Mouse (Mus musculus): Measurements from ENCODE around the gene Iqsec1.

Iqsec1 gene

DNA sequence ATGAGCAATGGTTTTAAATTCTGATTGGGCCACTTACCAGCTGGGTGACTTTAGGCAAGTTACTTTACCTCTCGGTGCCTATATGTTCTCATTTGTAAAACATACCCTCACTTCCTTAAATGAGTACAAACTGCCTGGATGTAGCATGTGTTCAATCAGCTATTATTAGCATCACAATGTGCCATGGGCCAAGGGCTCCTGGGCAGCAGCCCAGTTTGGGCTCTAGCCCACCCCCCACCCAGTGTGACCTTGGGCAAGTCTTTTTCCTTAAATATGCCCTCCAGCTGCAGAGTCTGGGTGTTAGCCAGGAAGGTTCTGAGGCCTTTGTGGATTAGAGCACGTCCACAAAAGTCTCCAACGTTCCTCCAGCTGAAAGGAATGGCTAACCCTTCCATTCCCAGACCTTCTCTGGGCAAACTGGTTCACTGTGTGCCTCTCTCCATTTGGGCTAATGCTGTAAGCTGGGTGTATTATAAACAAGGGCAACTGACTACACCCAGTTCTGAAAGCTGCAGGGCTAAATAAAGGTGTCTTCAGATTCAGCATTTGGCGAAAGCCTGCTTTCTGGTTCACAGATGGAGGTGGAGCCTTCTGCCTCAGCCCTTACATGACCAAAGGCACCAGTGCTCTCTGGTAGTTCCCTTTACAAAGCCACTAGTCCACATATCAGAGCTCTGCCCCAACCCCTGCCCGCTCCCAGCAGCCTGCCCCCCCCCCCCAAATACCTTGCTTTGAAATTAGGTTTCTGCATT is 101.3 kb downstream of the Iqsec1 start:
- DNase-seq (ENCODE audit: low spot score) = no peak

GRCm38 (mm10) chr6:90885626-90886025 is 102.9 kb downstream of the Iqsec1 start:
- DNase-seq (ENCODE audit: low spot score) = no peak

DNA sequence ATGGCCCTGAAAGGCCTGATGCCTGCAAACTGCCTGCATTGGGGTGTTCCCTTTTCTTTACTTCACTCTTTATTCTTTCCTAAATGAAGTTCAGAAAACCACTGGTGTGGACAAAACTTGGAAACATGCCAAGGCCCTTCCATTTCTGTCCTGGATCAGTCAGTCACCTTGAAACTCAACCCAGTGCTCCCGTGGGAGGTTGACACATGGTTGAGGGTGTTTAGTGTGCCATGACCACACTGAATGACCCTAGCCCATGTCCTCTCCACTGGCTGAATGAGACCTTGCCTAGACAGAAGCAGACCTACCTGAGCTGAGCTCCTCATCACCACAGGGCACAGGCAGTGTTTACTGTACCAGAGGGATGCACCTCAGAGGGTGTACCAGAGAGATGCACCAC is 103.9 kb downstream of the Iqsec1 start:
- DNase-seq (ENCODE audit: low spot score) = no peak

DNA sequence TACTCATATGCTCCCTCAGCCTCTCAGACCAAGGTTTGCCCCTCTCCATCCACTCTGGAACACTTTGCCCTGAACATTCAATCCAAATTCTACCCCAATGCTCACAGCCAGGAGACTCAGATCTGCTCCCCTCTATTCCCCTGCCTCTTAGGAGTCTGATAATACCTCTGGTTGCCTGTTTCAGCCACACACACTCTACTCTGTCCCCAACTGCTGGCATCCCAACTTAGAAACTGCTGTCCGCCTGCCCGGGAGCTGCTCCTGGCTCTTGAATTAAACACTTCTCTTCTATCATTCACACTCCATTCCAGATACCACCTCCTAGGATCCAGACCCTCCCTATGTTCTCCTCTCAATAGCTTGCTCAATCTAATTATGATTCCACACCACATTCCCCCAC is 107.5 kb downstream of the Iqsec1 start:
- DNase-seq (ENCODE audit: low spot score) = no peak

DNA sequence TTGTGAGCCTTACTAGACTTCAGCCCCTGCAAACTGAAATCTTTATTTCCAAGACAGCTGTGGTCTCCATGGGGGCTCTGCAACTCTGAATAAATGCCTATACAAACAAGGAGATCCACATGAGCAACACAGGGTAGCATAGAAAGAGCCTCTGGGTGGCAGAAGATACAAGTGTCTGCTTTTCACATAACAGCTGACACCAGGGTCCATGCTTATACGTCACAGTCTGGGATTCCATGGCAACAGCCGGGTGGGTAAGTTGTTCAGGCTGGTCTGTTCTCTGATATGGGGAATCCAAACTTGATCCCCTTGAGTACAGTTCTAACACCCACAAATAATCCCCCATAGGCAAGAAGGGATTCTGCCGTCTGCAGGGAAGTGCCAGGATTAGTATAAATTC is 108.1 kb downstream of the Iqsec1 start:
- DNase-seq (ENCODE audit: low spot score) = no peak

- DNase-seq (ENCODE audit: low spot score) = no peak
Observed at GRCm38 (mm10) chr6:90871581-90871980, 116.9 kb downstream of the Iqsec1 start.

GRCm38 (mm10) chr6:90868033-90868432 is 120.5 kb downstream of the Iqsec1 start:
- DNase-seq (ENCODE audit: low spot score) = no peak

DNA sequence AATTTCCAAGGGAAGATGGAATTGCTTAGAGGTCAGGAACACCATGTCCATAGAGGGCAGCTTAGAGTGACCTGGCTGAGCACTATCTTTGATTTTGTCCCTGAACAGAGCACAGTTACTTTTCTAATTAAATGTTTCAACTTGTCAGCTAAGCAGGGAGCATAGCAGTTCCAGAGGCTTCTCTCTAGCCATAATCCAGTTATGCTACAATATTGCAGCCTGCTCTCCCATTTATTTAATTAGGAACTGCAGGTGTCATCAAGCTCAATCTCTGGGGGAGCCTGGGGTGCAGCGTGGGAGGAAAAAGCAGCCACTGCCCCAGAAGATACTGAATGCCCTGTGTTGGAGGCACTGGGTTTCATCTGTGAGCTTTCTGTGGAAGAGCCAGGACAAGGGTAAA is 127.1 kb downstream of the Iqsec1 start:
- DNase-seq (ENCODE audit: low spot score) = no peak

DNA sequence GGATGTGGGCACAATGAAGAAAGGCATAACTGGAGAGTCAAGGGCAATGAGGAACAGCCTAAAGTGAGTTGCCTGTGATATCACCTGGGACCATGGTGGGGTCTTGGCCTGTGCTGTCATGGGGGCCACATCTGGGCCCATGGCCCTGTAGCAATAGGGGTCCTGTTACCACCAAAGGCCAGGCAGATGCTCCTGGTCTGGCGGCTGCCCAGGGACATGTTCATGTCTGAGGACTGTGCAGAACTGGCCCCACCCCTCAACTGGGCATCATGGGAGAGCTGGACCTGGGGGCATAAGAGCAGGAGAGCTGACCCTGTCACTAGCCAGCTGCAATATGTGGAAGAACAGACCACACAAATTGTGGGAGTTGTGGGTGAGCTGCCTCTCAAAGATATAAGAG is 130.6 kb downstream of the Iqsec1 start:
- no peak for DNase-seq (ENCODE audit: low spot score)

DNA sequence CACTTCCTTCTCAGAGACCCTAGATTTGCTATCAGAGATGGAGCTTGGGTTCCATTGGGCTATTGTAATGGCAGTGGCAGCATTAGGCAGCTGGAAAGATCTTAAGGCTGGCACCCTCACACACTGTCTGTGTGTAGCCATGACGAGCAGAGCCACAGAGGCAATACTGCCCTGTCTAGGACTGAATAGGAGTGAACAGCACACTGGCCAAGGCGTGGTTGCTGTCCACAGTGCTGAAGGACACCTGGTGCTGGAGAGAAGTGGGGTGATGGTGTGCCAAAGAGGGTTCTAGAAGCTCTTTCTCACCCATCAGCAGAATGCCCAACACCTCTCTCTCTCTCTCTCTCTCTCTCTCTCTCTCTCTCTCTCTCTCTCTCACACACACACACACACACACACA is 136.1 kb downstream of the Iqsec1 start:
- DNase-seq (ENCODE audit: low spot score) = peak; percentile 10

- DNase-seq (ENCODE audit: low spot score) = no peak
Observed at GRCm38 (mm10) chr6:90848068-90848467, 140.4 kb downstream of the Iqsec1 start.

DNA sequence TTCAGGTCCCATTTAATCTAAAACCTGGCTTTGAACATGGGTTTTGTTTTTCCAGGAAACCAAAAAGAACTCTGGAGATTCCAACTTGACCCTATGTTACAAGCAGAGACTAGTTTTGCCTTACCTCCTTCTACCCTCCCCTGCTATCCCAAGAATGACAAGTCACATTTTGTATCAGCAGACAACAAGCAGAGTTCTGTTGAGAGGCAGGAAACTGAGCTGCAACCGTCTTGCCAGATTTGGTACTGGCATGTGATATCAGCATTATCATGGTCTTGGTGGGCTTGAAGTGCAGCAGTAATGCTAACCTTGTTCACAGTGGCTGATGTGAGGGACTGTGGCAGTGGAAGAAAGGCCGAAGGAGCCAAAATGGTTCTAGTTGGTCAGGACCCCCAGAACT is 141.0 kb downstream of the Iqsec1 start:
- DNase-seq (ENCODE audit: low spot score) = no peak

- no peak for DNase-seq (ENCODE audit: low spot score)
Observed at GRCm38 (mm10) chr6:90839972-90840371, 148.5 kb downstream of the Iqsec1 start.

DNA sequence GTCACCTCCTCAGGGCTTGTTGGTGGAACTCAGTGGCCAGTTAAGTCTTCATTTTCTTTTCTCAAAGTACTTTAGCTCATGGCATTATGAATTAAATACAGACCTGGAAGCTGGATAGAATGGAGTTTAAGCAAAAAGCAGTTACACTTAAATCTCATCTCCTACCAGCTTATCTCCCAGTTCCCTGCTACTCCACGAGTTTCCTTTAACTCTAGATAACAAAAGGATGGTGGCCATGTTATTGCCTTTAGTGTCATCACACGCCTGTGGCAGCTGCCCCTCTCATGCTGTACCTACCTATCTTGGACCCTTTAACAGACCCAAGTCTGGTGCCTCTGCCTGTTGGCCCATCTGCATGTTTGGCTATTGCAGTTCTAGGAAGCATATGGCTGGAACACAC is 151.7 kb downstream of the Iqsec1 start:
- DNase-seq (ENCODE audit: low spot score) = no peak

- no peak for DNase-seq (ENCODE audit: low spot score)
Observed at GRCm38 (mm10) chr6:90829536-90829935, 158.9 kb downstream of the Iqsec1 start.

DNA sequence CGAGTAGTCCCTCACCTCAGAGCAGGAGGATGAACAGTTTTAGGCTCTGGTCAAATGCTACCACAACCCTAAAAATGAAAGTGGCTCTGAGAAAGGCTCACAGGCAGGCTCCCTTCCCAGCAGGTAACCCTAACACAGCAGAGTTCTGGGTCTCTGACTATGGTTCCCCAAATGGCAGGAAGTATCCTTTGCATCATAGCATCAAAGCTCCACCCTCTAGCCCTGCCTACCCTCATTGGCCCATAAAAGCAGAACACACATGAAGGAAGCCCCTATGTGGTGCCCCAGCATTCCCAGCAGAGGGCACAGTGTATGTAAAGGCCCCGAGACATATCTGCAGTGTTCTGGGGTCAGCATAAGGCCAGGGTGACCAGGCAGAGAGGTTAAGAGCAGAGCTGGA is 163.4 kb downstream of the Iqsec1 start:
- DNase-seq (ENCODE audit: low spot score) = no peak

DNA sequence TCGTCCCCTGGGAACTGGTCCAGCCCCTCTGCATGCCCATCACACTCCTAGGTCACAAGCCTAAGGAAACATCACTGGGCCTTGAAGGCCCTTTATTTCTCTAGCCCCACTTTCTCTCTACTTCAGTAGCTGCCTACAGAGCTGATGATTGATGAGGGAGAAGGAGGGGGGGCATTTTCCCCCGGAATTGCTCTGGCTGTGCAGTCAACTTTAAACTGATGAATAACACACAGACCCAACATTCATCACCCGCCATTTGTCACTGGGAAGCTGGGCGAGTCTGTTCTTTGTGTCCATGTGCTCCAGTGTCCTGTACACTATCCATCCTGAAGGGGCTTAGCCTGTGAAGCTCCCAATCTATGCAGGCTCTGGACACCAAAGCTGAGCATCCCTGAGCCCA is 165.2 kb downstream of the Iqsec1 start:
- no peak for DNase-seq (ENCODE audit: low spot score)

GRCm38 (mm10) chr6:90821916-90822602 is 166.4 kb downstream of the Iqsec1 start:
- no peak for DNase-seq (ENCODE audit: low spot score)

GRCm38 (mm10) chr6:90819880-90820279 is 168.6 kb downstream of the Iqsec1 start:
- no peak for DNase-seq (ENCODE audit: low spot score)

DNA sequence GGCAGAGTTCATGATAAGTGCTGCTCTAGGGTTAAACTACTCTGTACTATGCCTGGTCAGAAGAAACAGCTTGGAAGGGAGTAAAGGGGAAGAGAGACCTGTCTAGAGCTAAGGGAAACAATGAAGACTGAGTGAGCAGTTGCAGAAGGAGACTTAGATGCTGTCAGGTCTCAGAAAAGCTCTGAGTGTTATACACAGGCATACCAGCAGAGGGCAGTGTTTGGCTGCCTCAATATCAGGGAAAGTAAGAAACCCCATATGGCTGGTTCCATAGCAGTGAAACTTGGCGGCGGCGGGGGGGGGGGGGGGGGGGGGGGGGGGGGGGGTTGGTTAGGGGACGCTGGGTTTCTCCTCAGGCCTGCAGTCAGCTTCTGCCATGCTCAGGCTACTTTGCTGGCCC is 169.5 kb downstream of the Iqsec1 start:
- DNase-seq (ENCODE audit: low spot score) = peak; percentile 69

DNA sequence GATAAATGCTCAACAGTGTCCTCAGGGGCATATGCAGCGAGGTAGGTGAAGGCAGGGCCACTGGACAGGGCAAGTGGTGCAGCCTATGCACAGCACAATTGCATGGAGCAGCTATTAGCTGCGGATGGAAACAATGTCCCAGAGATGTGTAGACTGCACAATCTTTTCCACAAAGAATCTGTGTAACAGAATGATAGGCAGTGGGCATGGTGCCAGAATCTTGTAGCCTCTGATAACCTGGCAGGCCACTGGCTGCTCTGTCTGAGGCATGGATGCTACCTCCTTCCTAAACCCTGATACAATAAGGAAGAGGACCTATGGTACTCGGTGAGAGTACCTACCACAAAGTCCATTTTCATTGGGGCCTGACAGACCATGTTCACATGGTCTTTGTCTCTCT is 171.9 kb downstream of the Iqsec1 start:
- no peak for DNase-seq (ENCODE audit: low spot score)

DNA sequence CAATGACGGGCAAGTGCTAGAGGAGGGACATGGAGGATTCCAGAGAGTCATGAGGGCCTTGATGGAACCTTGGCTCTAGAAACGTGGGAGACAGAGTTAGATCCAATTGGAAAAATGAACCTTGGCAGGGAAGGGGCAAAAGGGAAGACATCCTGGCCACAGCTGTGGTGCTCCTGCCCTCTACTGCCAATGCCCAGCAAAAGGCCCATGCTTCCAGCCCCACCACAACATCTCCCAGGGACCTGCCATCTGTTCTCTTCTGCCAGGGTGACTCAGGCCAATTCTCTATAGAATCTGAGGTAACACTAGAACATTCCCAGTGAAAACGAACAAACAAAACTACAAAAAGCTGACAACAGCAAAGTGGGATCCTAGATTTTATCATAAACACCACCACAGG is 173.1 kb downstream of the Iqsec1 start:
- DNase-seq (ENCODE audit: low spot score) = no peak

DNA sequence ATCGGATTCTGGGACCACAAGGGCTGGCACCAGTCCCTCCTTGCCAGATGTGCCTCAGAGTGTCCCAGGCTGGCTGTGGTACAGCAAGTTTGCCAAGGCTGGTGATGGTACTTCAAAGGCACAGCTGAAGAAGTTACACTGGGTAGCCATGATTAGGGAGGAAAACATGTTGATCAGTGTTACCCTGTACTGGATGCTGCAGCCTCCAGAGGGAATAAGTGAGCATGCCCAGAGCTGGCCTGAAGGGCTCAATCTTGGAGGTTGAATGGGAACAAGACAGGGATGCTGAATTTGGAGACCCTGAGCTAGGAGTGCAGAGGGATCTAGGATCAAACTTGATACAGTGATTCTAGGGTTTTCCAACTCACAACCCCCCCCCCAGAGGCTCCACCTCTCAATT is 175.0 kb downstream of the Iqsec1 start:
- DNase-seq (ENCODE audit: low spot score) = no peak

DNA sequence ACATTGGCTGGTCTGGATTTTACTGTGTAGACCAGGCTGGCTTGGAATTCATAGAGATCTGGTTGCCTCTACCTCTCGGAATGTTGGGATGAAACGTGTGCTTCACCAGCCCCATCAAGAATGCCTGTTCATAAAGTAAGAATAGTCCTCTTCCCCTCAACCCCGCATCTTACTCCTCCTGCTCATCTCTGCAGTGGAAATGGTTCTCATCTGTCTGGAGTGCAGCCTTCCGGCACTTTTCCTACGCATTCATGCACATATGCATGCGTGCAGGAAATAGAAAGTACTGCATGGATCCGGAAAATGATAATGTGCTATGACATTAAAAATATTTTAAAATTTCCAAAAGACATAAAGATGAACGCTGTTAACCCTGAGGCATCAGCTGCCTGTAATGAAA is 175.9 kb downstream of the Iqsec1 start:
- DNase-seq (ENCODE audit: low spot score) = no peak
